Mouse (Mus musculus): Measurements from ENCODE around the gene Olfr878.

The Olfr878 gene

DNA sequence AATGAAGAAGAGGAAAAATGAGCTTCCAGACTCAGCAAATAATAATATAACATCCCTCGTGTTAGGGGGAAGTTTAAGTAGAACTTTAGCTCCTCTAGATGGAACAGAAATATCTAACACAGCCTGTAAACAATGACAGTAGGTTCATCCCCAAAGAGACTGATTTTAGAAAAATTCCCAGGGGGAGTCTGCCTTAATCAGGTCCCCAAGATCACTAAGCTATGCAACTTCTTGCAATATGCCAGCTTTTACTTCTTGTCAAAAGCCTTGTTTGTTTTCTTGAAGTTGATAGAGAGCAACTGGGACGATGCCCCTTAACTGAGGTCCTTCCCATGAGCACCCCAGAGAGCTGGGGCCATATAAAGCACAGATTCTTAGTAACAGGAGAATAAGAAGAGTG, at the start of gene Olfr878:
Gene Olfr878 (plus strand): TSS at position 301 of the 400 bp plus-strand sequence.
- no peak for DNase-seq

DNA sequence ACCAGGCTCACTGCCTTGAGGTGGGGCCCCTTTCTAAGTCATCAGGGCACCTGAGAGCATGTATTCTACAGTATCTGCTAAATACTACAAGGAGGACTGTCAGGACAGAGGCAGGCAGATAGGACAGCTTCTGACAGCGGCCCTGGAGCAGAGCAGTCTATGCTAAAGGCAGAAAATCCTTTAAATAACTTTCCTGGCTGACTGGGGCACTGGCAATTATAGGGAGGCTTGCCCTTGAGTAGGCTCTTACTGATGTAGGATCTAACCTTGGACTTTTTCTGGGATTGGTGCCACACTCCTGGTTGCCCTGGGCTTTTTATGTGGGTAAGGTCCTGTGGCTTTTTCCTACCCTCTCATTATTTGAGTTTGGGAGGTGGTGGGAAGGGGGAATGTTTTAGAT, 47.4 kb upstream of the Olfr878 start:
- DNase-seq: no peak

DNA sequence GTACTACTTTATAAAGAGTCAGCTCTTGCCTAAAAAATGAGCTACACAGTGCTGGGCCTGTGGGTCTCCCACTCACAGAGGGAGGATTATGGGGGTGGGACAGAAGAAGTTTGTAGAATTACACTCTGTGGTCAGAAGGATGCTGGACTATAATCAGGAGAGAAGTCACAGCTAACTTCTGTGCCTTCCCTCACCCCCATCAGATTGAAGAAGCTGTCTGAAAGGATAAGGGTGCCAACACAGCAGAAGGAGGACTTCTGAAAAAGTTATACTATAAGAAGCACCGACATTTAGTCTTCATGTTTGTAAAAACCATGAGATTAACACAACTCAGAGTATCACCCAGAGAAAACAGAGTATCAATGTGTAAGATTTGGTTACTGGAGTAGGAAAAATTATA, 46.5 kb upstream of the Olfr878 start:
- DNase-seq: no peak

DNA sequence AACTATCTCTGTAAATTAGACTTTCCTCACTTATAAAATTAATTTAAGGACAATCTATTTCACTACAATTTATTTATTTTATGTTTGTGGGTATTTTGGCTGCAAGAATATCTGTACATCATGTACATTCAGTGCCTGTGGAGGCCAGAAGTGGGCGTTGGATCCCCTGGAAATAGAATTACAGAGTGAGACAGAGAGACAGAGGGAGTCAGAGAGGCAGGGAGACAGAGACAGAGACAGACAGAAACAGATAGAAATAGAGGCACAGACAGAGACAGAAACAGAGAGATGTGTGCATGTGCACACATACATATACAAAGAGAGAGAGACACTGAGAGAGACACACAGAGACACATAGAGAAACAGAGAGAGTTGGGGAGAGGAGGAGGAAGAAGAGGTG, 46.1 kb upstream of the Olfr878 start:
- DNase-seq: no peak

DNA sequence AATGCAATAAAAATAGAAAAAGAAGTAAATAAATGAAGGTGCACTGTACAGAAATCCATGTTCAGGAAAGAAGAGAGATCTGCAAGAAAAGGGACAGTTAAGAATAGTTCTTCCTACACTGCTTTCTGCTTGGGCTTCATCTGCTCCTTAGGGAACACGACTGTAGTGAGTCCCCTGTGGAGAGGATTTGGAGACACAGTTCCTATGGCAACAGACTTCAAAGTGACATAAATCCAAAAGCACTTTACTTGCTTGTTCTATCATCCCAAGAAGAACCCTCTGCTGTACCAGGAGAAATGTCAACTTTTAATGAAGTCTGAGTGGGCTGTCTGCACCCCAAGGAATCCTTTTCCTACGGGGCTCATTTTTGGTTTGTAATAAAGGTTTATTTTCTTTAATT, 26.7 kb upstream of the Olfr878 start:
- DNase-seq: no peak

DNA sequence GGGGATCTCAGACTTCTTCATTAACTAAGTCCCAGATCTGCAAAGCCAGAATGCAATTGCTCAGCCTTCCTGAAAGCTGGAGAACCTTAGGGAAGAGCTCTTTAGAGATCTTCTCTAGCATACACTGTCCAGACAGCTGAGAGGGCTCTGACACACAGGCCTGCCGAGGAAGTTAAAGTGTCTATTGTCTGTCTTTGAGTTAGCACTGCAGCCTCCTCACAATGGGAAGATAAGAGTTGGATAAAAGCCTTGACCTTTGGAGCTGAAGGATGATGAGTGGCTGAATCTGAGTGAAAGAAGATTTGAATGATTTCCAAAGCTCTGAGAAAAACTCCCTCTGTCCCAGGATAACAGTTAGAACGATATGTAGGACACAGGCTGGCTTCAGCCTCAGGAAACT, 21.0 kb upstream of the Olfr878 start, which contains the start of gene Olfr145:
Gene Olfr145 (plus strand): TSS at position 64 of the 400 bp plus-strand sequence.
- DNase-seq: no peak

DNA sequence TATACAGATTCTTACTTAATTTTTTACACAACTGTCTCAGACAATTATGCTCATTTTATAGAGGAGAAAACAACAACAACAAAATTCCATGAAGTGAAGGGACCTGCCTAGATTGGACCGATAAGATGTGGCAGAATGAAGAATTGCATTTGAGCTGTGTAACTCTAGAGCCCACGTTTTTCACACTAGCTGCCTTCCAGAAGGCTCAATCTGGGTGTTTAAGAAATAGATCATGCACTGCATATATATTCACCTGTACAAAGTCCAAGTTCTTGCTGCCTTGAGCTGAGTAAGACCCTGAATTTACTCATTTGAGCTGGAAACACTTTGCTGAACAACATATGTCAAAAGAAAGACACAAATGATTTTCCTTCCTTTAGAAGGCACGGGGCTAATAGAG, 12.1 kb upstream of the Olfr878 start:
- DNase-seq: no peak

DNA sequence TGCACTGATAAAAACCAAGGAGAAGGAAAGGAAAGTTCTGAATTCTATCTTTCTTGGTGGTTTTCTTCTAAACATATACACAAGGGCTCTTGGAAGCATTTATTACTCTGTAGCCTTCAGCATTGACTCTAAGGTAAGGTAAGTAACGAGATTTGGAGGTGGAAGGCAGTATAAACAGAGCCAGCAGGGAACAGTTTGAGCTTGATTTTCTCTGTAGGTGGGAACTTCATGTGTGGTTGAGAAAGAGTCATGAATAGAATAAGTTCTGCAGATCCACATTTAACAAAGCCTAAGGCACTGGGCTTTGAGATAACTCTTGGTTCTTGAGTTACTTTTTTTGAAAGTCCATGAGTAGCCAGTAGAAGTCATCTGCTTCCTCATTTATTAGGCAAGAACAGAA, 378 bp downstream of the Olfr878 start:
- no peak for DNase-seq

DNA sequence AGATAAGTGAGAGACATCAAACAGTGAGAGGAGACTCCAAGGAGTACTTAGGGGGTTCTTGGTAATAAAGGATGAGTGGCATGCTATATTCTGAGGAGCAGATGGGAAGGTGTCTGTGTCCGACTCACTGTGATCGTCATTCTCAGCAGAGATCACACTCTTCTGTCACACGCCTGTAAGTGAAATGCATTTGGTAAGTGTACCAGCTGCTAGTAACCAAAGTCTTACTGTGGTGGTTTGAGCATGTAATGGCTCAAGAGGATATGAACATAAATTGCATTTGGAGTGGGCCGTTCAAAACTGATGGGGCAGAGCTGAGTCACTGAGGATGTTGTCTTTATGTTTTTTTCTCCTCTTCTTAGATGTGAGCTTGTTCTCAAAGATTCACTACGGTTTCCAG, 6.6 kb downstream of the Olfr878 start:
- DNase-seq: no peak

DNA sequence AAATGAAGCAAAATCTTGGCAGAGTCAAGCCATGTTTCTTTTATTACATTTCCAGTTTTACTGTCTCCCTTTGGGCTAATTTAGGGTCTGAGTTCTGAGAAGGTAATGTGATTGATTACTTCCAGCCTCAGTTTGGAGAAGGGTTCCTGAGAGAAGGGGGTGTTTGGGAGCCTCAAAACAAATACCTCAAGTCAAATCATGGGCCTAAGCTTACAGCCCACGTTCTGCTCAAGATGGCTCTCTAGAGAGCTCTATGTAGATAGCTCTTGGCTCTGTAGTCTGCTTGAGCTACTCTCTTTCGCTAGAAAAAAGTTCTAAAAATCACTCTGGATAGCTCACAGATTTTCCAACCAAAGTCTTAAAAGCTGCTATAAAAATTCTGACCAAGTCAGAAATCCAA, 7.8 kb downstream of the Olfr878 start:
- DNase-seq: no peak

DNA sequence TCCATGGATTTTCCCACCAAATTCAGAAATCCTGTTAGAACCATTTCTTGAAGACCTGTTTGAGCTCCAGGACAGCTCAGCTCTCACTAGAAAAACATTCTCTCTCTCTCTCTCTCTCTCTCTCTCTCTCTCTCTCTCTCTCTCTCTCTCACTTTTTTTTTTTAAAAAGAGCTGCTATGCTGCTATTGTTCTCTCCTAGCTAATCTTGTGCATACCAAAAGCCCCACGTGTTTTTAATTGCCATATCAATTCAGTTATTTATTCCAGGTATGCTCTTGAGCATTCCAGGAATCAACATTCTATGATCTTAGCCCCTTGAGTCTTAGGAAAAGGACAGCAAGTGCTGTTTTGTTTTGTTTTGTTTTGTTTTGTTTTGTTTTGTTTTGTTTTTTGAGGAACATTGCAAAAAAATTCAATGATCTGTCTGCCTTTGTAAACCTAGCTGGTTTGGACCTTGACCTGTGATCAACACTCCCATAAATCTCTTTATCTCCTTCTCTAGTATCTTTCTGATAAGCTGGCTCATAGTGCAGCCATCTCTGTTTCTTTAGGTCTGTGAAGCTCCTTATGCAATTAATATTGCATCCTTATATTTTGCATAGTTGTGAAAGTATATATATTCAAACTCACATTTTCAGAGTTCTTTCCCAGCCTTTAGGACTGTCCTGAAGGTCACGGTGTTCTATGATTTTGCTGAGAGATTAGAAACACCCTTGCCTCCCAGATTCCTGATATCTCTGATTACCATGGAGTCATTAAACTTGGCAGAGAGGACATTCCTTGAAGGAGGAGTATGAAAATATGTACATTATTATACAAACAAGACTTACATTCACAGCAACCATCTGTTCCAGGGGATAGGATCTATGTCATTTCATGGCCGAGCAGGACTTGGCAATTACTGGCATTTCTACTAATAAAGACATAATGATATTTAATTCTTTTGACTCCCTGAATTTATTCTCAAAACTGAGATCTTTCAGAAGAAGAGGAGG, 8.7 kb downstream of the Olfr878 start:
- no peak for DNase-seq

DNA sequence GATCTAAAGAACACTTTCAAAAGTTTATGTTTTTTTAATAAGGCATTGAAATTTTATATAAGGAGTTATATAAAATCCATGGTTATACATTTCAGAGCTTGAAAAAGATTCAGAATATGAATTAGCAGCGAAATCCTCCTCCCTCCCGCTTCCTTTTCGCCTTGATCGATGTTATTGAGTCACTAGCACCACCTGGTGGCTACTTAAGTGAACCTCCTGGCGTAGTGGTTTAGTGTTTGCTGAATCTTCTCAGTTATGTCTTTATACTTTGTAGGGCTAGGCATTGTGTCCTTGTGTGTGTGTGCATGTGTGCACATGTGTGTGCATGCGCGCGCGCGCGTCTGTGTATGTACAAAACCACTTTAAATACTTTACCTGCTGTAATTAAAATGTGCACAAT, 14.9 kb downstream of the Olfr878 start:
- DNase-seq: peak; percentile 30 to 64

DNA sequence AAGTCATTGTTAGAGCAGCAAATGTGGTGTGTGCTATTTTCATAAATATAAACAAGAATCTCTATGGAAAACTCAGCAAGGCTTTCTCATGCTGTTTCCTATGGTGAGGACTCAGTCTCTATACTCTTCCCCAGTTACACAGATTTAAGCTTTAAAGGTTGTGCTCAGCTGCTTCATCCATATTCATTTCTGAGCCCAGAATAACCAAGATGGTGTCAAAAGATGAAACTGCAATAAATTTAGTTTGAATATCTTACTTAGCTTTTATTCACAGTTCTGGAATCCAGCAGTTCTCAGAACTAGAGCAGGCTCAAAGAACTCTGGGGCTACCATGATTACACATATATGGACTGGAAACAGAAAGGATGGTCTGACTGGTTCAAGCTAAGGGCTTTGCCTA, 16.5 kb downstream of the Olfr878 start:
- DNase-seq: no peak

DNA sequence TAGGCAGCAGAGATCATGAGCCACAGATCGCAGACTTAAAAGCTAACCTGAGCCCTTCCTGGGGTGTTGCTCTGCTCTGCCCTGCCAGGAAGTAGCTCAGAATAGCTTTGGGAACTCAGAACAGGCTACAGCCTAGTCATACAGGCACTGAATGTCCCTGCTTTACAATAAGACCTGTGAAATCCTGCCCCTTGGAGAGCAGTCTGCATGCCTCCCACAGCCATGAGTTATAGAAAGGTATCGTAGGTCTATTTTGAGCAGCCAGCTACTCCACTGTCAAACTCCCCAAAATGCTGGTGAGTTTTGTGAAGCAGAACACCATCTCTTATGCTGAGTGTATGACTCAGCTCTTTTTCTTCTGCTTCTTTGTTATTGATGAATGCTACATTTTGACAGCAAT, 23.5 kb downstream of the Olfr878 start:
- no peak for DNase-seq

Measured in cerebellum, postnatal 25 days (tissue).